Mouse (Mus musculus): Measurements from ENCODE around the gene Fkrp.

DNA sequence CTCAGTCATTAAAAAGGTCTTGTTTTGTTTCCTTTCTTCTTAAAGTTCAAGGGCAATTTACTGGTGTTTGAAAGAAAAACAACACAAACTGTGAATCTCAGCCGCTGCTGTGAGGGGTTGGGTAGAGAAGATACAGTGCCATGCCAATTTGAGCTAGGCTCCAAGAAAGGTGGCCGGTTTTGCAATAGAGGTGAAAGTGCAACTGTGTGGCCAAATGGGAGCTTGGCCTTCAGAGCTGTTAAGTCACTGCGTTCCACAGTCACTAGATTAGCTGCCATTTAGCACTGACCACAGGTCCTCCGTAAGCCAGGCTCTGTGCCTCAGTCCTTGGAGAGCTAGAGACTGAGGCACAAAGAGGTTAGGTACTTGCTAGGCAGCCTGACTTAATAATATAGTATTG is 35.1 kb upstream of the Fkrp start:
- no peak for TF ChIP-seq CTCF (IDR thresholded peaks at IDR 0.05; ENCODE audit: borderline replicate concordance, extremely low read depth, insufficient read depth, insufficient read length)
- TF ChIP-seq POLR2A (IDR thresholded peaks at IDR 0.05; ENCODE audit: borderline replicate concordance, extremely low read depth, insufficient read depth, insufficient read length, poor library complexity, severe bottlenecking): no peak

Measured in brain, embryonic 14.5 days (tissue).